Mouse (Mus musculus) kidney, adult 2 months (tissue): ENCODE measurements at regions not wholly inside any gene's neighbourhood (a gene's known extent, or its start where the extent isn't known, plus 50 kb on each side); places are given as distances from the start of the nearest gene placed in this dataset.

Experiments used
- CTCF ChIP-seq: fragments of 200-500 bp; conservative IDR thresholded peaks from 2 replicates; pipeline ENCODE4 v1.5.1; 2011; ENCODE audit warnings: low read depth, mild to moderate bottlenecking, control low read depth, low read length, moderate library complexity, mixed read lengths; ENCODE audit not compliant: insufficient read depth, insufficient read length
- POLR2A ChIP-seq: fragments of 200-500 bp; IDR thresholded peaks from one replicate; pipeline ENCODE4 v1.6.1; 2011; ENCODE audit warnings: low read depth, low read length, control low read depth

GRCm38 (mm10) chr15:42366796-42367195, 2232.6 kb downstream of the 9330182O14Rik start:
- TF ChIP-seq POLR2A (no peak), CTCF (no peak)
